Mouse (Mus musculus) erythroblast, embryonic 14.5 days (primary cell): ENCODE results near the gene Agbl1.

ENCODE experiments used
- GATA1 ChIP-seq: IDR thresholded peaks from 2 replicates; pipeline ENCODE4 v1.6.1; 2012; ENCODE audit warnings: low read length, inconsistent platforms, mixed read lengths
- TAL1 ChIP-seq: IDR thresholded peaks from 3 replicates; pipeline ENCODE4 v1.6.1; 2012; ENCODE audit warnings: low read length, inconsistent platforms, mixed read lengths

GRCm38 (mm10) chr7:76379493-76379892 is 149.8 kb downstream of the Agbl1 start:
- TF ChIP-seq GATA1 (no peak), TAL1 (no peak)
